Mouse (Mus musculus): ENCODE results near the gene Cbfa2t3. TPM values are rescaled to one million over a fixed set of nuclear protein-coding genes. Genes with fewer than 3 reads are reported as not detected.

Gene Cbfa2t3
- total and polyA plus RNA-seq, 3 experiments = 10.9 to 22.3 (median 21.8) TPM

DNA sequence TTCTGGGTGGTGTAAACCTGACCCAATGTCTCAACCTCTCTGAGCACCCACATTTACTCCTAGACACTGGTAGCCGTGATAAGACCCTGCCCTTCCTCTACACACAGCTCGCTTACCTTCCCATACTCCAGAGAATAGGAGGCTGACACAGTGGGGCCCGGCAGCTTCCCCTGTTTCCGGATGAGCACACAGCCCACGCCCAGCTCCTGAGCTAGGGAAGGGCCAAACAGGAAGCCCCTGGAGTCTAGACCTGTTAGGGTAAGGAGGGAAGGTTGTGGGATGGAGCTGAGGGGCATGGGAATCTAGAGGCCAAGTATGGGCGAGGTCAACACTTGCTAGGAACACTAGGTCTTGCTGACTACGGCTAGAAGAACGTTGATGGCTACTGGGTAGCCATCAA, 123.6 kb downstream of the Cbfa2t3 start:
- DNase-seq = no peak
- Histone ChIP-seq H3K9ac (ENCODE audit: low read depth, low read length) (no peak overlapping the region), H3K4me3 (no peak overlapping the region; the same call in 1 of the 2 replicates), H3K36me3 (ENCODE audit: control insufficient read depth, insufficient read depth, low read length) (no peaks in the 10 kb centered on the region), H3K79me2 (replicated peaks; ENCODE audit: control insufficient read depth, insufficient read depth, low read length) (no peaks in the 10 kb centered on the region), H3K27ac (peak overlapping the region; percentile 62; the same call in 1 of the 2 replicates), H3K27me3 (ENCODE audit: control insufficient read depth, insufficient read depth, low read length) (no peaks in the 10 kb centered on the region), H3K4me1 (ENCODE audit: control insufficient read depth, insufficient read depth, low read length) (peaks cover 13% of the 10 kb centered on the region)
- WGBS = 54% methylated on average over 8 of the region's 8 CpGs
- intact Hi-C loops (cut with DNase I) = no loop called here
- TF ChIP-seq EP300 (IDR thresholded peaks at IDR 0.05; ENCODE audit: insufficient read depth, low read depth, low read length) (no peak), CTCF (IDR thresholded peaks at IDR 0.05) (no peak), POLR2A (IDR thresholded peaks at IDR 0.05; ENCODE audit: insufficient read depth, low read depth, low read length) (no peak)

Small RNA genes within 50 kb of the gene (microRNA-seq; reads per million reads assigned to microRNA genes)
- gene Mir6396 = 0 reads per million in 2 experiments

Other genes with a start within 250 kb of the Cbfa2t3 start
- 1 to 10 TPM; 1.6 to 8.1 TPM for gene Snai3, start 238.4 kb downstream of the Cbfa2t3 start, total RNA-seq (2021)
- 6.8 and 8.2 TPM in 2 replicates for gene Snai3, start 238.4 kb downstream of the Cbfa2t3 start, polyA plus RNA-seq (2012; rRNA removed)
- gene Rnf166, start 223.0 kb downstream of the Cbfa2t3 start, total RNA-seq (2021) = 10 to 100 TPM; 36.9 to 41.6 TPM
- gene Rnf166, start 223.0 kb downstream of the Cbfa2t3 start, polyA plus RNA-seq (2012; rRNA removed) = 91.3 and 99.4 TPM in 2 replicates
- 1 to 10 TPM; 5.6 to 7.7 TPM for gene Ctu2, start 223.0 kb downstream of the Cbfa2t3 start, total RNA-seq (2021)
- 12.3 and 15.8 TPM in 2 replicates for gene Ctu2, start 223.0 kb downstream of the Cbfa2t3 start, polyA plus RNA-seq (2012; rRNA removed)
- gene Piezo1, start 147.8 kb downstream of the Cbfa2t3 start, total RNA-seq (2021) = 10 to 100 TPM; 14.0 to 14.8 TPM
- gene Piezo1, start 147.8 kb downstream of the Cbfa2t3 start, polyA plus RNA-seq (2012; rRNA removed) = 48.5 and 55.5 TPM in 2 replicates
- gene Cdt1, start 131.1 kb downstream of the Cbfa2t3 start, total RNA-seq (2021) = 1 to 10 TPM; 2.0 to 2.7 TPM
- 3.2 and 3.5 TPM in 2 replicates for gene Cdt1, start 131.1 kb downstream of the Cbfa2t3 start, polyA plus RNA-seq (2012; rRNA removed)
- gene Aprt, start 122.2 kb downstream of the Cbfa2t3 start, total RNA-seq (2021) = 10 to 100 TPM; 36.6 to 38.5 TPM
- 42.1 and 45.1 TPM in 2 replicates for gene Aprt, start 122.2 kb downstream of the Cbfa2t3 start, polyA plus RNA-seq (2012; rRNA removed)
- 1 to 10 TPM; 3.1 to 3.2 TPM for gene Galns, start 87.6 kb downstream of the Cbfa2t3 start, total RNA-seq (2021)
- 4.9 and 5.0 TPM in 2 replicates for gene Galns, start 87.6 kb downstream of the Cbfa2t3 start, polyA plus RNA-seq (2012; rRNA removed)
- gene Trappc2l, start 87.5 kb downstream of the Cbfa2t3 start, total RNA-seq (2021) = 10 to 100 TPM; 58.6 to 65.4 TPM
- 161 and 207 TPM in 2 replicates for gene Trappc2l, start 87.5 kb downstream of the Cbfa2t3 start, polyA plus RNA-seq (2012; rRNA removed)
- gene Pabpn1l, start 76.4 kb downstream of the Cbfa2t3 start, total RNA-seq (2021) = under 1 TPM in 1 of 2 experiments, not detected in 1; 0.52 TPM
- gene Pabpn1l, start 76.4 kb downstream of the Cbfa2t3 start, polyA plus RNA-seq (2012; rRNA removed) = 0.10 TPM in 1 of 2 replicates, not detected in the other
- gene Acsf3, start 76.4 kb upstream of the Cbfa2t3 start, total RNA-seq (2021) = 10 to 100 TPM; 25.1 to 29.6 TPM
- 25.6 and 33.6 TPM in 2 replicates for gene Acsf3, start 76.4 kb upstream of the Cbfa2t3 start, polyA plus RNA-seq (2012; rRNA removed)
- not detected for gene Cdh15, start 148.9 kb upstream of the Cbfa2t3 start, total RNA-seq (2021)
- gene Cdh15, start 148.9 kb upstream of the Cbfa2t3 start, polyA plus RNA-seq (2012; rRNA removed) = not detected in 2 replicates